Mouse (Mus musculus): ENCODE measurements around the gene Stk24.
"Not testable (repeated sequence)": the region's sequence is repeated elsewhere in the genome, so short reads cannot be mapped to it uniquely, and the experiment has no call there.

The Stk24 gene

GRCm38 (mm10) chr14:121379827-121380145 lies at the start of gene Stk24:
TSS of gene Stk24 (minus strand) at chr14:121380011.
- peak; percentile 45 for ATAC-seq (ENCODE audit: insufficient number of reproducible peaks, low FRiP score, low TSS enrichment)

GRCm38 (mm10) chr14:121428148-121428547 lies 48.3 kb upstream of the Stk24 start:
- no peak for ATAC-seq (ENCODE audit: insufficient number of reproducible peaks, low FRiP score, low TSS enrichment)

DNA sequence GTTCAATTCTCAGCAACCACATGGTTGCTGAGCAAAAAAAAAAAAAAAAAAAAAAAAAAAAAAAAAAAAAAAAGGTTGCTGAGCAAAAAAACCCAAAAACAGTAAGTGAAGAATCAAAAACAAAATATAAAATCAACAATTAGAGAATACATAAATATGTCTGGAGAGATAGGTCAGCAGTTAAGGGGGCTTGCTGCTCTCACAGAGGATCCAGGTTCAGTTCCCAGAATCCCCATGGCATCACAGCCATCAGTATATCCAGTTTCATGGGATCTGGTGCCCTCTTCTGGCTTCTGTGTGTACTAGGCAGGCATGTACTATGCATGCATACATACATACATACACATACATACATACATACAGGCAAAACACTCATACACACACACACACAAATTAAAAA lies 46.9 kb upstream of the Stk24 start:
- no peak for ATAC-seq (ENCODE audit: insufficient number of reproducible peaks, low FRiP score, low TSS enrichment)

DNA sequence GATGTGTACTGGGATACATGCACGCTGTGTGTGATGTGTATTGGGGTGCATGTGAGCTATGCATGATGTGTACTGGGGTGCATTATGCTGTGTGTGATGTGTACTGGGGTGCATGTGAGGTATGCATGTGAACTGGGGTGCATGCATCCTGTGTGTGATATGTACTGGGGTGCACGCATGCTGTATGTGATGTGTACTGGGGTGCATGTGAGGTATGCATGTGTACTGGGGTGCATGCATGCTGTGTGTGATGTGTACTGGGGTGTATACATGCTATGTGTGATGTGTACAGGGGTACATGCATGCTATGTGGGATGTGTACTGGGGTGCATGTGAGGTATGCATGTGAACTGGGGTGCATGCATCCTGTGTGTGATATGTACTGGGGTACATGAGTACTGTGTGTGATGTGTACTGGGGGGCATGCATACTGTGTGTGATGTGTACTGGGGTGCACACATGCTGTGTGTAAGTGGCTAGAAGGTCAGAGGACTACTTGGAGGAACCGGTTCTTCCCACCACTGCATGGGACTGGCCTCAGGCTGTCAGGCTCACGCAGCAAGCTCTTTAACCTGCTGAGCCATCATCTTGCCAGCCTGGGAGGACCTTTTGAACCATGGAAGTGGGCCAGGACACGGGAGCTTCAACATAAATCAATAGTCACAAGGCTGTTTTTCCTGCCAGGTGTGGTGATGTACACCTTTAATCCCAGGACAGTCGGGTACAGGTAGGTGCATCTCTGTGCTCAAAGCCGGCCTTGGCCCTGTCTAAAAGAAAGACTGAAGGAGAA lies 45.4 kb upstream of the Stk24 start:
- no peak for ATAC-seq (ENCODE audit: insufficient number of reproducible peaks, low FRiP score, low TSS enrichment)

GRCm38 (mm10) chr14:121423341-121423751 lies 43.5 kb upstream of the Stk24 start:
- no peak for ATAC-seq (ENCODE audit: insufficient number of reproducible peaks, low FRiP score, low TSS enrichment)

GRCm38 (mm10) chr14:121422664-121423340 lies 43.0 kb upstream of the Stk24 start:
- no peak for ATAC-seq (ENCODE audit: insufficient number of reproducible peaks, low FRiP score, low TSS enrichment)

GRCm38 (mm10) chr14:121422000-121422399 lies 42.2 kb upstream of the Stk24 start:
- no peak for ATAC-seq (ENCODE audit: insufficient number of reproducible peaks, low FRiP score, low TSS enrichment)

DNA sequence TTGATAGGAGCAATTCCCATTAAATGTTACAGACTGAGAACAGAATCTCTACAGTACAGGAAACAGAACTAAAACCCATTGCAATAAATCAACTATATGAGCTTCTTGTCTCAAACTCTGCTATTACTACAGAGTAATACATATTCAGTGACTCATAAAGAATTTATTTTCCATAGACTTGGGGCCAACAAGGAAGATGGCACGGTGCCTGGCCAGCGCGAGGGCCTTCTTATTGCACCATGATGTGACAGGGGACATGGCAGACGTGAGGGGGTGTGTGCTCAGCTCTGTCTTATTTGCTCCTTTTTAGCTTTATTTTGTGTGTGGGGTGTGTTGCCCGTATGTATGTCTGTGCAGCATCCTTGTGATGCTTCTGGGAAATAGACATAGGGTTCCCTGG lies 37.8 kb upstream of the Stk24 start:
- ATAC-seq (ENCODE audit: insufficient number of reproducible peaks, low FRiP score, low TSS enrichment), result no peak

GRCm38 (mm10) chr14:121416626-121417319 lies 37.0 kb upstream of the Stk24 start:
- ATAC-seq (ENCODE audit: insufficient number of reproducible peaks, low FRiP score, low TSS enrichment), result no peak

DNA sequence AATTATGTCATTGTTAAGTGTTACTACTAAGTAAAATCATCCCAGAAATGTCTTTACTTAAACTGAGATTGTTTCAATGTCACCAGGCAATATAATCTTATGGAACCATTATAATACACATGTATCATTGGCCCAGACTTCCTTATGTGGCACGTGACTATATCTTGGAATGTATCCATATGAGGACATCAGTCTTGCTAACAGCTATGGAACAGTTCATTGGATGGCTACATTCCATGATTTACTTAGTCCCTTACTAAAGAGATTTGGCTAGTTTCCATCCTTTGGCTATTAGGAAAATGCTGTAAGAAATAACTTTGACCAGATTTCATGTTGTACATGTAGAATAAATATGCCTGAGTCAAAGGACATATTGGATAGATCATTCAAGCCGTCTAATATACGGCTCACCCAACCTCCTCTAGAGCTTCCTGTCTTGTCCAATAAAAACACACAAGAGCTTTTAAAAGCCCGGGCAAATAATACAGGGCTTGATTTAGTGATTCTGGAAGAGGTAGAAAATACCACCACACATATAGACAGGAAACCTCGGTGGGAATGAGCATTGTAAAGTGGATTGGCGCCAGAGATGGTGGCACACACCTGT lies 34.9 kb upstream of the Stk24 start:
- no peak for ATAC-seq (ENCODE audit: insufficient number of reproducible peaks, low FRiP score, low TSS enrichment)

DNA sequence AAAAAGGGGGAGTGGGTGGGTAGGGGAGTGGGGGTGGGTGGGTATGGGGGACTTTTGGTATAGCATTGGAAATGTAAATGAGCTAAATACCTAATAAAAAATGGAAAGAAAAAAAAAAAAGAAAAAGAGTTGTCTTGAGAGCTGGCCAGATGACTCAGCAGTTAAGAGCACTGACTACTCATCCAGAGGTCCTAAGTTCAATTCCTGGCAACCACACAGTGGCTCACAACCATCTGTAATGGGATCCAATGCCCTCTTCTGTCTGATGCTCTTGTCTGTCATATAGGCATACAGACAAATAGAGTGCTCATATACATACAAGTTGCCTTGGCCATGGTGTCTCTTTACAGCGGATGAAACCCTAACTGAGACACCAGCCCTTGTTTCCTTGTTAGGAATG lies 33.9 kb upstream of the Stk24 start:
- ATAC-seq (ENCODE audit: insufficient number of reproducible peaks, low FRiP score, low TSS enrichment), result not testable (repeated sequence)

DNA sequence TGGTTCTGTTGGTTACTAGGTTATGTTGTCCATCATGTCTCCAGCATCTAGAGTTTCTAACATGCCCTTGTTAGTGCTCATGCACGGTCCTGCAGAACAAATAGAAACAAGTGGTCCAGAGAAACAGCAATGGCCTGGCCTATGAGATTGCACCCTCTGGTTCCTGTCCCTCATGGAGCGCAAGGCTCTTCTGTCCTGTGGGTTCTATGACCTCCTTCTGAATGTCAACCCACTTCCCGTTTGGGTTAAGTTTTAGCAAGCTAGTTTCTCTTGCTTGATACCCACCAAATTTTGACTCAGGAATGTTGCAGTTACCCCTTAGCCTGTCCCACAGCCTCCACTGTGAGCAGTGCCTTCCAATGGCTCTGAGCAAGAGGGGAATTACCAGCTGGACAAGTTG lies 29.1 kb upstream of the Stk24 start:
- no peak for ATAC-seq (ENCODE audit: insufficient number of reproducible peaks, low FRiP score, low TSS enrichment)

GRCm38 (mm10) chr14:121406943-121407342 lies 27.1 kb upstream of the Stk24 start:
- no peak for ATAC-seq (ENCODE audit: insufficient number of reproducible peaks, low FRiP score, low TSS enrichment)

DNA sequence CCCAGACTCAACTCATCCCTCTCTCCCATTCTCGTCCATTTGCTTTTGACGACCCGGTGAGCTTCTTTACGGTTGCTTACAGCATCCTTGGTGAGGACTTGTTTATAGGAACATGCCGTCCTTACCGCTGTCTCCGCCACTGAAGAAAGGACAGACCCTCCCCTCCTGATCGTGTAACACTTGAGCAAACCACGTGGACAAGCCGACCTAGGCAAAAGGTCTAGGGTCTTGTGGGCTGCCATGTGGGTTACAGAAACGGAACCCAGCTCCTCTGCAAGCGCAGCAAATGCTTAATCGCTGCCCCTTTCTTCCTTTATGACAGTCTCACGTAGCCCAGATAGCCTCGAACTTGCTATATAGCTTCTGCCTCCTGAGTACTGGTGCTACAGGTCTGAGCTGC lies 25.7 kb upstream of the Stk24 start:
- no peak for ATAC-seq (ENCODE audit: insufficient number of reproducible peaks, low FRiP score, low TSS enrichment)

GRCm38 (mm10) chr14:121405120-121405519 lies 25.3 kb upstream of the Stk24 start:
- no peak for ATAC-seq (ENCODE audit: insufficient number of reproducible peaks, low FRiP score, low TSS enrichment)

GRCm38 (mm10) chr14:121399676-121400075 lies 19.9 kb upstream of the Stk24 start:
- ATAC-seq (ENCODE audit: insufficient number of reproducible peaks, low FRiP score, low TSS enrichment), result no peak

DNA sequence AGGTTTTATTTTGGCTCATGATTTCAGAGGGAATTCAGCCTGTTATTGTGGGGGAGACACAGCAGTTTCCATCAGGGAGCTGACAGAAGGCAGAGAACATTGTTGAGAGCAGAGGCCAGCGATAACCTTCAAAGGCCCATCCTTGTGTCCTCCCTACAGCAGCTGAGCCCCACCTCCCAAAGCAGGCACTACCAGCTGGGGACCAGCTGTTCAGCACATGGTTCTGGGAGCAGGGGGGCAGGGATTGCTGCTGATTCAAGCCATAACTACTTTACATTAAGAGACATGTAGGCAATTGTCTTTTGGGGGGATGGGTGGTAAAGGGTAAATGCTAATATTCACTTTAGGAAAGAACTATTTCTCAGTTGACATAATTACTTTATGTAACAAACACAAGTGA lies 17.7 kb upstream of the Stk24 start:
- no peak for ATAC-seq (ENCODE audit: insufficient number of reproducible peaks, low FRiP score, low TSS enrichment)

DNA sequence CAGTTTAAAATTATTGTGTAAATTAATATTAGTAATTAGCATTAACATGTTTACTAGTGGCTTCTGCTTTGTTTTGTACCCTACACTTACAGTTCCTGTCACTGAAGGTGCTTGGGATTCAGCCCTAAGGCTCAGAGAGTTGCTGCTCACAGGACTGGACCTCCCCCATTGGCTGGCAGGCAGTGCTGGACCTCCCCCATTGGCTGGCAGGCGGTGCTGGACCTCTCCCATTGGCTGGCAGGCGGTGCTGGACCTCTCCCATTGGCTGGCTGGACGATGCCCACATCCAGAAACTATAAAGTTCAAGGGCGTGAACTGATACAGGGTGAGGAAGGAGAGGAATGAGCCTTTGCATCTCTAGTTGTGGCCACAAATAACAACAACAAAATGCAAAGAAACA lies 15.3 kb upstream of the Stk24 start:
- ATAC-seq (ENCODE audit: insufficient number of reproducible peaks, low FRiP score, low TSS enrichment), result no peak

- ATAC-seq (ENCODE audit: insufficient number of reproducible peaks, low FRiP score, low TSS enrichment), result 0 out of 2 replicates have a peak, but pooled peaks have one; percentile 45
These were observed 12.1 kb upstream of the Stk24 start for GRCm38 (mm10) chr14:121391927-121392326.

- no peak for ATAC-seq (ENCODE audit: insufficient number of reproducible peaks, low FRiP score, low TSS enrichment)
These were observed 7.9 kb upstream of the Stk24 start for GRCm38 (mm10) chr14:121387760-121388159.

GRCm38 (mm10) chr14:121385440-121385839 lies 5.6 kb upstream of the Stk24 start:
- ATAC-seq (ENCODE audit: insufficient number of reproducible peaks, low FRiP score, low TSS enrichment), result no peak
